Mouse (Mus musculus): ENCODE results near the gene Raf1.

- TF ChIP-seq POLR2A (IDR thresholded peaks at IDR 0.05; ENCODE audit: control insufficient read depth, low read depth, low read length) (no peak), CTCF (IDR thresholded peaks at IDR 0.05; ENCODE audit: control insufficient read depth, insufficient read depth, insufficient replicate concordance, low read depth, low read length) (peak; percentile 44; the same call in 1 of the 2 replicates)
Measured at GRCm38 (mm10) chr6:115698699-115699098, 22.3 kb upstream of the Raf1 start.
